Mouse (Mus musculus): ENCODE data around the gene Rab11fip3. TPM values are rescaled to one million over a fixed set of nuclear protein-coding genes. Genes with fewer than 3 reads are reported as not detected.
"Not testable (repeated sequence)": the region's sequence is repeated elsewhere in the genome, so short reads cannot be mapped to it uniquely, and the experiment has no call there.

Rab11fip3 gene
- 29.1 and 30.2 TPM in 2 replicates for polyA plus RNA-seq (2015; fragmentation: Nextera tagmentation; extraction: Ambion mirVana)

- peak within 1 kb of the TSS; percentile 72 for H3K9ac ChIP-seq
- peaks cover 9% of the 10 kb centered on the region; the same call in 1 of the 2 replicates for H3K36me3 ChIP-seq
- H3K9me3 ChIP-seq (replicated peaks): no peaks in the 10 kb centered on the region
- H3K4me2 ChIP-seq: peak within 1 kb of the TSS; percentile 96
- peak within 1 kb of the TSS; percentile 63 for H3K27ac ChIP-seq
- H3K27me3 ChIP-seq: peaks cover 11% of the 10 kb centered on the region; the same call in 1 of the 2 replicates
- under 1% methylated on average over 93 of the region's 94 CpGs for WGBS
- H3K4me3 ChIP-seq (replicated peaks): peak within 1 kb of the TSS; percentile 84
- H3K4me1 ChIP-seq: peaks cover 46% of the 10 kb centered on the region
- peak; percentile 89 for ATAC-seq (replicated peaks; ENCODE audit: low FRiP score)
Observed at GRCm38 (mm10) chr17:26068831-26069739, at the start of gene Rab11fip3. Gene Rab11fip3, minus strand, starts transcription at chr17:26069555.

DNA sequence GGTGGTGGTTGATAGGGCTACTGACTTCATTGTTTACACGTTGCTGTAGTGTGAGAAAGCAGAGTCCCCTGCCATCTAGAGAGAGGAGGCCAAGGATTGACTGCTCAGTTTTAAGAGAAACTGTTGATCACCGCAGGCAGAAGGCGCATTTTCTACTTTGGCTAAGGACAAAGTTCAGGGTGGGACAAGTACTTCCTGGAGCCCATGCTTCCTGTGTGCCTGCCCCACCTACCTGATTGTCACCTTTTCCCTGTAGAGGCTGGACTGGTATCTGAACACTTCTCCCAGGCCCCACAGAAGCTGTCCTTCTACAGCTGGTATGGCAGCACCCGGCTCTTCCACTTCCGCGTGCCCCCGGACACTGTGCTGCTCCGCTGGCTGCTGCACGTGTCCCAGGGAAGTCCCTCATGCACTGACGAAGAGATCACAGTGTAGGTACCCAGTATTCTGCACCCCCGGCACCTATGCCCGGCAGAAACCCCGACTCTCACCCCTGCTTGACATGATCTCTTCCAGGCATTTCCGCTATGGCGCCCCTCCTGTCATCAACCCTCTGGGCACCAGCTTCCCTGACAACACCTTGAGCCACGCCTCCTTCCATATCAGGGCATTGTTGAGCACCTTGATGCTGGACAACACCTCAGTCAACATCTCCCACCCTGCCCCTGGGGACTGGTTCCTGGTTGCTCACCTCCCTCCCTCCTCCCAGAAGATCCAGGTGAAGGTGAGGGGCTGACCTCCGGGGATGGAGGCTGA lies 47.3 kb upstream of the Rab11fip3 start:
- Histone ChIP-seq H3K27me3 (peaks cover 81% of the 10 kb centered on the region), H3K27ac (no peak overlapping the region)

DNA sequence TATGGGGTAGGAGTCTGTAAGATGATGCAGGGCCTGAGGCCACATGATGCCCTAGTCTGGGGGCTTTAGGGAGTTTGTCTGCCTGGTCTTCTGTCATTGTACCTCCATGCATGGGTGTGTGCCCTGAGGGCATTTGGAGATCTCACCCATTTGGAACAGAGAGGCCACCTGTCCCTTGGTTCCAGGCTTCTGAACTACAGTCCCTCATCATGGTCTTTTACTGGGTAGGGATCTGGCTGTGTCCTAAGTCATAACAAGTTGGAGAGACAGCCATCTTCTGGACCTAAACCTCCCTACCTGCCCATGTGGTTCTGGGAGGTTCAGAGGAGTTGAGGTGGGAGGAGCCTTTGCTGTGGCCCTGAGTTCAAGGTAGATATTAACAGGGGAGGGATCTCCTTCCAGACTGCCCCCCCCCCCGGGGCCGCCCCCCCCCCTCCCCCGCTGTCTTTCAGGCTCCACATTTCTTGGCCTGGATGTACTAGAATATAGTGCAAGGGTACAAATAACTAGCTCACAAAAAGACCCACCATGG lies 46.7 kb upstream of the Rab11fip3 start:
- no peak overlapping the region for H3K4me2 ChIP-seq
- peak overlapping the region; percentile 57 for H3K27ac ChIP-seq
- 0 out of 2 replicates have a peak, but pooled peaks have one; percentile 1 for ATAC-seq (replicated peaks; ENCODE audit: low FRiP score)
- 49% methylated on average over 3 of the region's 3 CpGs for WGBS
- H3K27me3 ChIP-seq: peaks cover 88% of the 10 kb centered on the region
- no peak overlapping the region for H3K4me3 ChIP-seq (replicated peaks)
- no peaks in the 10 kb centered on the region for H3K36me3 ChIP-seq
- no peaks in the 10 kb centered on the region for H3K9me3 ChIP-seq (replicated peaks)
- no peak overlapping the region for H3K9ac ChIP-seq
- H3K4me1 ChIP-seq: peaks cover 43% of the 10 kb centered on the region

More for the DNA sequence above, 47.3 kb upstream of the Rab11fip3 start:
- H3K9ac ChIP-seq: no peak overlapping the region
- no peaks in the 10 kb centered on the region for H3K9me3 ChIP-seq (replicated peaks)
- 78% methylated on average over 17 of the region's 17 CpGs for WGBS
- no peak overlapping the region for H3K4me3 ChIP-seq (replicated peaks)
- H3K4me2 ChIP-seq: no peak overlapping the region
- H3K4me1 ChIP-seq: peaks cover 43% of the 10 kb centered on the region
- ATAC-seq (replicated peaks; ENCODE audit: low FRiP score): no peak
- no peaks in the 10 kb centered on the region for H3K36me3 ChIP-seq

GRCm38 (mm10) chr17:26115205-26115898 lies 46.0 kb upstream of the Rab11fip3 start:
- Histone ChIP-seq H3K9me3 (replicated peaks) (no peaks in the 10 kb centered on the region), H3K4me1 (peaks cover 47% of the 10 kb centered on the region), H3K36me3 (no peaks in the 10 kb centered on the region), H3K27ac (peak overlapping the region; percentile 57), H3K4me2 (no peak overlapping the region), H3K4me3 (replicated peaks) (no peak overlapping the region), H3K9ac (no peak overlapping the region), H3K27me3 (peaks cover 95% of the 10 kb centered on the region)
- peak; percentile 16; the same call in 1 of the 2 replicates for ATAC-seq (replicated peaks; ENCODE audit: low FRiP score)
- WGBS: 75% methylated on average over 7 of the region's 7 CpGs

DNA sequence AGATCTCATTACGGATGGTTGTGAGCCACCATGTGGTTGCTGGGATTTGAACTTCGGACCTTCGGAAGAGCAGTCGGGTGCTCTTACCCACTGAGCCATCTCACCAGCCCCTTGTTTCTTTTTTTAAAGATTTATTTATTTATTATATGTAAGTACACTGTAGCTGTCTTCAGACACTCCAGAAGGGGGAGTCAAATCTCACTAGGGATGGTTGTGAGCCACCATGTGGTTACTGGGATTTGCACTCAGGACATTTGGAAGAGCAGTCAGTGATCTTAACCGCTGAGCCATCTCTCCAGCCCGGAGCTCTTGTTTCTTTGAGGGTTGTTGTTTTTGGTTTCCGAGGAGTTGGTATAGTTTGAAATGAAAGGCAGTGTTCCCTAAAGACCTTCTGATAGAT lies 45.1 kb upstream of the Rab11fip3 start:
- not testable (repeated sequence) for H3K36me3 ChIP-seq; H3K9me3 ChIP-seq (replicated peaks)

DNA sequence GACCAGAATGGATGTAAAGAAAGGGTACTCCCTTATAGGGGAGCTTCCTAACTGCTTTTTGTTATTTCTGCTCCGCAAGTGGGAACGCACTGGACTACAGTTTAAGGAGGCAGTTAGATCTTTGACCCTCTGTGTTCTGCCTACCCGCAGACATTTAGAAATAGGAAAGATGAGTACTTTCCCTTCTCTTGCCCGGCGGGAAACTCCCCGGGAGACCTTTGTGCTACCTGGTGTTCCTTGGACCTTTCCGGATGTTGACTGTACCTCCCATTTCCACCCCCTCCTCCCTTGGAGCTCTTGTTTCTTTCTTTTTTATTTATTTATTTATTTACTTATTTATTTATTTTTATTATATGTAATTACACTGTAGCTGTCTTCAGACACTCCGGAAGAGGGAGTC lies 44.7 kb upstream of the Rab11fip3 start:
- Histone ChIP-seq H3K27ac (peak overlapping the region; percentile 11; the same call in 1 of the 2 replicates), H3K27me3 (peaks cover 98% of the 10 kb centered on the region), H3K9me3 (replicated peaks) (no peaks in the 10 kb centered on the region), H3K9ac (peak overlapping the region; percentile 64; the same call in 1 of the 2 replicates), H3K4me1 (peaks cover 41% of the 10 kb centered on the region), H3K4me2 (peak overlapping the region; percentile 97), H3K4me3 (replicated peaks) (peak overlapping the region; percentile 70), H3K36me3 (no peaks in the 10 kb centered on the region)
- no peak for ATAC-seq (replicated peaks; ENCODE audit: low FRiP score)
- 10% methylated on average over 8 of the region's 8 CpGs for WGBS

More for the DNA sequence above, 45.1 kb upstream of the Rab11fip3 start:
- WGBS: 65% methylated on average over 7 of the region's 7 CpGs
- peaks cover 98% of the 10 kb centered on the region for H3K27me3 ChIP-seq
- not testable (repeated sequence) for ATAC-seq (replicated peaks; ENCODE audit: low FRiP score); H3K4me3 ChIP-seq (replicated peaks); H3K9ac ChIP-seq; H3K27ac ChIP-seq; H3K4me2 ChIP-seq
- H3K4me1 ChIP-seq: peaks cover 41% of the 10 kb centered on the region

GRCm38 (mm10) chr17:26113181-26113948 lies 44.0 kb upstream of the Rab11fip3 start, which contains the start of gene Tmem8:
Gene Tmem8, plus strand, starts transcription at chr17:26113299.
- Histone ChIP-seq H3K36me3 (no peaks in the 10 kb centered on the region), H3K4me1 (peaks cover 41% of the 10 kb centered on the region), H3K27ac (peak within 1 kb of the TSS; percentile 11; the same call in 1 of the 2 replicates), H3K4me2 (peak within 1 kb of the TSS; percentile 97), H3K9ac (peak within 1 kb of the TSS; percentile 64), H3K4me3 (replicated peaks) (peak within 1 kb of the TSS; percentile 70), H3K9me3 (replicated peaks) (no peaks in the 10 kb centered on the region), H3K27me3 (peaks cover 91% of the 10 kb centered on the region)
- peak; percentile 63 for ATAC-seq (replicated peaks; ENCODE audit: low FRiP score)
- WGBS: under 1% methylated on average over 57 of the region's 75 CpGs

- Histone ChIP-seq H3K27me3 (peaks cover 85% of the 10 kb centered on the region), H3K9me3 (replicated peaks) (no peaks in the 10 kb centered on the region), H3K4me2 (peak overlapping the region; percentile 97), H3K27ac (no peak overlapping the region), H3K9ac (0 out of 2 replicates have a peak overlapping the region, but pooled peaks have one; percentile 64), H3K4me3 (replicated peaks) (peak overlapping the region; percentile 70), H3K36me3 (no peaks in the 10 kb centered on the region), H3K4me1 (peaks cover 41% of the 10 kb centered on the region)
- 14% methylated on average over 14 of the region's 14 CpGs for WGBS
- no peak for ATAC-seq (replicated peaks; ENCODE audit: low FRiP score)
Observed at GRCm38 (mm10) chr17:26112751-26113150, 43.4 kb upstream of the Rab11fip3 start.

DNA sequence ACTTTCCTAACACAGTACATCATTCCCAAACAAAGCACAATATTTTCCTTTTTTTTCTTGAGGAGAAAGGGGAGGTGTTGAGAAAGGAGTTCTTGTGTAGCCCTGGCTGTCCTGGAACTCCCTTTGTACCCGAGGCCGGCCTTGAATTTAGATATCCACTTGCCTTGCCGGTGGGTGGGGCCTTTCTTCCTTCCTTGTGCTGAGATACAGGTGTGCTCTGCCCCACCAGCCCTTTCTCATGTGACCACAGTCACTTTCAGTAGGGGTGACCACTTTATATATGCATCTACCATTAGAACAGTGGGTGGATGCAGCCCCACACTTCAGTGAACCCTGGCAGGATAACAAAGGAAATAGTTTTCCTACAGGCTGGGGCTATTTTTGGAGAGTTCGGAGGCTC lies 42.4 kb upstream of the Rab11fip3 start:
- H3K27me3 ChIP-seq: peaks cover 75% of the 10 kb centered on the region
- H3K4me3 ChIP-seq (replicated peaks): no peak overlapping the region
- no peaks in the 10 kb centered on the region for H3K9me3 ChIP-seq (replicated peaks)
- ATAC-seq (replicated peaks; ENCODE audit: low FRiP score): no peak
- WGBS: 26% methylated on average over 4 of the region's 4 CpGs
- no peaks in the 10 kb centered on the region for H3K36me3 ChIP-seq
- peaks cover 41% of the 10 kb centered on the region for H3K4me1 ChIP-seq
- H3K4me2 ChIP-seq: no peak overlapping the region
- H3K9ac ChIP-seq: no peak overlapping the region
- H3K27ac ChIP-seq: no peak overlapping the region

DNA sequence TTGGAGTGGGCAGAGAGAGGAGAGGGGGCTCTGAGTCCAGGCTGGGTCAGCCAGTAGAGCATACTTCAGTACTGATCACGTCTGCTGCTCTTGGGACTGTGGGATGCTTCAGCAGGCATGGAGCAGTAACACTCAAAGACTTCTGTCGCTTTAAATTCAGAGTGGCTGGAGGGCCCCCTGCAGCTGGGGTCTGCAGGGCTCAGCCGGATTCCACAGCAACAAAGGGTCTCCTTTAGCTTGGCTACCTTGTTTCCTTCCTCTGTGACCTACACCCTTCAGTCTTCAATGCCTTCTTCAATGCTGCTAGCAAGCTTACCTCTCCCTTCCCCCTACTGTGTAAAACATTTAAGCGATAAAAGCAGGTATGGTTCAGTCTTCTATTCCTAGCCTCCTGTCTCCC lies 41.7 kb upstream of the Rab11fip3 start:
- ATAC-seq (replicated peaks; ENCODE audit: low FRiP score): no peak
- H3K4me3 ChIP-seq (replicated peaks): no peak overlapping the region
- H3K27ac ChIP-seq: no peak overlapping the region
- no peaks in the 10 kb centered on the region for H3K36me3 ChIP-seq
- WGBS: 8% methylated on average over 4 of the region's 4 CpGs
- no peaks in the 10 kb centered on the region for H3K9me3 ChIP-seq (replicated peaks)
- H3K9ac ChIP-seq: no peak overlapping the region
- H3K4me1 ChIP-seq: peaks cover 34% of the 10 kb centered on the region
- no peak overlapping the region for H3K4me2 ChIP-seq
- peaks cover 68% of the 10 kb centered on the region for H3K27me3 ChIP-seq
